In the genomic region with DNA sequence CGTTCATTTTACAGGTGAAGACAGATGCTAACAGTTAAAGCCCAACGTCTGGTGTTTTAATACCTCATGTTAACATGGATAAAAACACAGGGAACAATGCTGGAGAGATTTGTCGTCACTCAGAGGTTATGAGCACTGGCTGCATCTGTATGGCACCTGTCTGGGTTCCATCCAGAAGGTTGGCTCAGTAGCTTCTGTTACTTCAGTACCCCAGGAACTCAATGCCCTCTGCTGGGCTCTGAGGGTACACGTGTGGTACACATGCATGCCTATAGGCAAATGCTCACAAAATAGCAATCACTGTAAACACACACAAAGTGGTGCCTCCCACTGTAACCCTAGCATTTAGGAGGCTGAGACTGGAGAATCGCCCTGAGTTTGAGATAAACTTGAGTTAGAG, we compare ENCODE assay signal across 13 mouse cellular contexts. TPM values are rescaled to one million over a fixed set of nuclear protein-coding genes. Genes with fewer than 3 reads are reported as not detected.
"Had no signal": no experiment of that assay in that cellular context is flagged by ENCODE, and none has a peak within 500 bp of the region (broad histone marks: within the 10 kb centered on the region; RNA-seq: fewer than 3 reads in every experiment).

No protein-coding gene starts in this region.

RNA-seq across cellular contexts. Expression of gene Smok2b, which starts 24.7 kb away (rescaled TPM):
- total RNA-seq: layer of hippocampus, adult 2 months; layer of hippocampus, postnatal 10 days; left cerebral cortex, postnatal 36 days had no signal
- polyA plus RNA-seq: kidney, embryonic 14.5 days; limb, embryonic 15.5 days; liver, embryonic 12.5 days; liver, embryonic 16.5 days; lung, embryonic 14.5 days; midbrain, embryonic 15.5 days; neural tube, embryonic 14.5 days; small intestine, adult 2 months; stomach, embryonic 16.5 days; thymus, postnatal 0 days had no signal

RNA-seq across cellular contexts. Expression of gene Smok2a, which starts 33.8 kb away (rescaled TPM):
- total RNA-seq: layer of hippocampus, adult 2 months; layer of hippocampus, postnatal 10 days; left cerebral cortex, postnatal 36 days had no signal
- polyA plus RNA-seq: kidney, embryonic 14.5 days; limb, embryonic 15.5 days; liver, embryonic 12.5 days; liver, embryonic 16.5 days; lung, embryonic 14.5 days; midbrain, embryonic 15.5 days; neural tube, embryonic 14.5 days; small intestine, adult 2 months; stomach, embryonic 16.5 days; thymus, postnatal 0 days had no signal
